Mouse (Mus musculus) limb, embryonic 14.5 days (tissue): ENCODE results near the gene Egln1. TPM values are rescaled to one million over a fixed set of nuclear protein-coding genes. Genes with fewer than 3 reads are reported as not detected.

Source experiments
- ATAC-seq: fragments of 200-750 bp; cut with Nextera tagmentation; 2 replicates; pipeline ENCODE4 v1.8.0; 2017; ENCODE audit warnings: low read depth, moderate number of reproducible peaks, moderate TSS enrichment; ENCODE audit not compliant: low FRiP score
- DNase-seq: peaks from one replicate; pipeline ENCODE4 v3.0.0-alpha.2; 2015; ENCODE audit warnings: low spot score
- H3K27ac ChIP-seq: fragments of 300-500 bp; sonication (generic); replicated peaks from 2 replicates; pipeline ENCODE4 v1.5.1; 2014; ENCODE audit warnings: low read depth, mild to moderate bottlenecking, low read length, moderate library complexity, mixed read lengths
- H3K27me3 ChIP-seq: fragments of 300-500 bp; sonication (generic); 2 replicates; pipeline ENCODE4 v1.6.1; 2014; ENCODE audit warnings: low read length, mixed read lengths; ENCODE audit not compliant: control insufficient read depth, insufficient read depth
- H3K36me3 ChIP-seq: fragments of 300-500 bp; sonication (generic); 2 replicates; pipeline ENCODE4 v1.6.1; 2014; ENCODE audit warnings: mild to moderate bottlenecking, low read length, moderate library complexity, mixed read lengths; ENCODE audit not compliant: control insufficient read depth, insufficient read depth
- H3K4me1 ChIP-seq: fragments of 300-500 bp; sonication (generic); 2 replicates; pipeline ENCODE4 v1.6.1; 2014; ENCODE audit warnings: antibody characterized with exemption, low read length, mixed read lengths; ENCODE audit not compliant: control insufficient read depth, insufficient read depth
- H3K4me2 ChIP-seq: fragments of 300-500 bp; sonication (generic); replicated peaks from 2 replicates; pipeline ENCODE4 v1.6.1; 2014; ENCODE audit warnings: low read depth, mild to moderate bottlenecking, low read length, moderate library complexity; ENCODE audit not compliant: severe bottlenecking
- H3K4me3 ChIP-seq: fragments of 300-500 bp; sonication (generic); replicated peaks from 2 replicates; pipeline ENCODE4 v1.5.1; 2014; ENCODE audit warnings: low read length
- H3K9ac ChIP-seq: fragments of 300-500 bp; sonication (generic); 2 replicates; pipeline ENCODE4 v1.6.1; 2014; ENCODE audit warnings: mild to moderate bottlenecking, low read depth, low read length, moderate library complexity; ENCODE audit not compliant: severe bottlenecking
- H3K9me3 ChIP-seq: fragments of 300-500 bp; sonication (generic); 2 replicates; pipeline ENCODE4 v1.6.1; 2016; ENCODE audit warnings: low read length; ENCODE audit not compliant: control insufficient read depth
- POLR2A ChIP-seq: fragments of 200-500 bp; IDR thresholded peaks from 2 replicates; pipeline ENCODE4 v1.8.0; 2012; ENCODE audit warnings: inconsistent platforms, mild to moderate bottlenecking, moderate library complexity, borderline replicate concordance; ENCODE audit not compliant: insufficient read depth, insufficient read length; ENCODE audit errors: extremely low read depth
- WGBS: fragments of 180-500 bp; shearing (Covaris S2); extraction: QIAGEN DNeasy Blood & Tissue Kit; methylation state at CpG from one replicate; pipeline ENCODE4 v1.1.7; 2014; 5-methylcytosine and 5-hydroxymethylcytosine counted together
- polyA plus RNA-seq, 2 experiments: library from polyadenylated mRNA; depleted of rRNA in 1 of 2; stranded (reverse) in 1 of 2; unstranded in 1 of 2; fragments of >200 nt; fragmentation: Nextera tagmentation in 1 of 2; extraction: Ambion mirVana in 1 of 2; gene quantifications; 2 replicates each; pipeline versions ENCODE4 v1.2.1 to v1.2.3; 2012 to 2014

Egln1 gene
- polyA plus RNA-seq, 2 experiments: 18.5 to 39.8 TPM

GRCm38 (mm10) chr8:124954572-124955082 is 5.5 kb upstream of the Egln1 start:
- WGBS: 64% methylated on average over 8 of the region's 8 CpGs
- Histone ChIP-seq H3K4me3 (no peak overlapping the region), H3K9me3 (no peaks in the 10 kb centered on the region), H3K4me1 (peaks cover 7% of the 10 kb centered on the region; the same call in 1 of the 2 replicates), H3K27ac (no peak overlapping the region), H3K9ac (no peak overlapping the region), H3K4me2 (no peak overlapping the region), H3K27me3 (no peaks in the 10 kb centered on the region), H3K36me3 (no peaks in the 10 kb centered on the region)
- DNase-seq: no peak
- TF ChIP-seq POLR2A: no peak
- ATAC-seq: no peak

- no peak for ATAC-seq
- Histone ChIP-seq H3K9me3 (no peaks in the 10 kb centered on the region), H3K4me3 (no peak overlapping the region), H3K36me3 (no peaks in the 10 kb centered on the region), H3K4me2 (no peak overlapping the region), H3K27me3 (no peaks in the 10 kb centered on the region), H3K9ac (no peak overlapping the region), H3K4me1 (peaks cover 7% of the 10 kb centered on the region; the same call in 1 of the 2 replicates), H3K27ac (no peak overlapping the region)
- WGBS: 88% methylated on average over 7 of the region's 7 CpGs
- DNase-seq: no peak
- no peak for TF ChIP-seq POLR2A
Observed at GRCm38 (mm10) chr8:124953188-124953587, 4.1 kb upstream of the Egln1 start.

GRCm38 (mm10) chr8:124950865-124951264 is 1.7 kb upstream of the Egln1 start:
- Histone ChIP-seq H3K4me2 (peak overlapping the region; percentile 85; the same call in 1 of the 2 replicates), H3K27ac (no peak overlapping the region), H3K36me3 (no peaks in the 10 kb centered on the region; the same call in 1 of the 2 replicates), H3K4me3 (no peak overlapping the region), H3K9me3 (no peaks in the 10 kb centered on the region), H3K9ac (no peak overlapping the region), H3K27me3 (no peaks in the 10 kb centered on the region), H3K4me1 (peaks cover 21% of the 10 kb centered on the region)
- WGBS: 75% methylated on average over 2 of the region's 2 CpGs
- DNase-seq (no peak), ATAC-seq (no peak)
- no peak for TF ChIP-seq POLR2A

- WGBS: 29% methylated on average over 10 of the region's 10 CpGs
- Histone ChIP-seq H3K4me3 (peak overlapping the region; percentile 91), H3K4me2 (peak overlapping the region; percentile 85), H3K9me3 (no peaks in the 10 kb centered on the region), H3K27me3 (no peaks in the 10 kb centered on the region), H3K9ac (peak overlapping the region; percentile 89), H3K36me3 (no peaks in the 10 kb centered on the region; the same call in 1 of the 2 replicates), H3K27ac (peak overlapping the region; percentile 93), H3K4me1 (peaks cover 21% of the 10 kb centered on the region)
- TF ChIP-seq POLR2A: no peak
- no peak for DNase-seq
- ATAC-seq: no peak
Observed at GRCm38 (mm10) chr8:124950069-124950456, 939 bp upstream of the Egln1 start.

GRCm38 (mm10) chr8:124948733-124949111 is 402 bp downstream of the Egln1 start:
- peak; percentile 14; the same call in 1 of the 2 replicates for ATAC-seq

More at GRCm38 (mm10) chr8:124948733-124949111, 402 bp downstream of the Egln1 start:
- Histone ChIP-seq H3K4me2 (peak overlapping the region; percentile 85), H3K4me3 (peak overlapping the region; percentile 91), H3K4me1 (peaks cover 21% of the 10 kb centered on the region), H3K27me3 (no peaks in the 10 kb centered on the region), H3K27ac (peak overlapping the region; percentile 93), H3K9me3 (no peaks in the 10 kb centered on the region), H3K9ac (peak overlapping the region; percentile 89), H3K36me3 (no peaks in the 10 kb centered on the region; the same call in 1 of the 2 replicates)
- WGBS: under 1% methylated on average over 30 of the region's 62 CpGs
- TF ChIP-seq POLR2A: no peak
- no peak for DNase-seq
